Comparison of ENCODE assay signal across 8 mouse cellular contexts in genomic region chr9:69457747-69458625, GRCm38 (mm10). TPM values are rescaled to one million over a fixed set of nuclear protein-coding genes. Genes with fewer than 3 reads are reported as not detected.
DNase-seq lines count a peak whose midpoint lies in the region; ATAC-seq and TF ChIP-seq lines count a peak whose summit lies in the region.

No protein-coding gene starts in this region.

- peak; percentile 34 for DNase-seq in left cerebral cortex, postnatal 4 days
- DNase-seq in left cerebral cortex, adult 18-20 months (ENCODE audit: low spot score in 2 of 2): no peak
- peak; percentile 65 to 75 for DNase-seq in heart, postnatal 36 days
- DNase-seq in naive thymus-derived CD4-positive, alpha-beta T cell, adult 2 months (ENCODE audit: low read depth): peak; percentile 33
- no peak for DNase-seq in left cerebral cortex, adult 2 months (ENCODE audit: extremely low spot score in 1 of 2, low spot score in 2 of 2)
- DNase-seq in forebrain, postnatal 0 days: no peak

- intact Hi-C loops in left cerebral cortex, postnatal 4 days (cut with DNase I): no loop called here
- intact Hi-C loops in heart, postnatal 36 days (cut with DNase I): loop anchor here (2.0 kb wide), 1 partner anchor 15 kb away; no protein-coding TSS in a partner anchor
- intact Hi-C loops in left cerebral cortex, adult 2 months (cut with DNase I): no loop called here

- H3K9ac ChIP-seq in limb, embryonic 12.5 days (replicated peaks): no peak overlapping the region; the same call in 1 of the 2 replicates
- no peak overlapping the region for H3K9ac ChIP-seq in forebrain, postnatal 0 days

- no peak for ATAC-seq in limb, embryonic 12.5 days (ENCODE audit: insufficient number of reproducible peaks, insufficient read depth, low FRiP score, low TSS enrichment, low read depth)
- no peak for ATAC-seq in forebrain, postnatal 0 days

- no peaks in the 10 kb centered on the region; the same call in 1 of the 2 replicates for H3K27me3 ChIP-seq in limb, embryonic 12.5 days
- peaks cover 11% of the 10 kb centered on the region for H3K27me3 ChIP-seq in forebrain, postnatal 0 days (ENCODE audit: insufficient read depth, low read length)

- 39% methylated on average over 14 of the region's 14 CpGs for WGBS in limb, embryonic 12.5 days
- 53% methylated on average over 14 of the region's 14 CpGs for WGBS in forebrain, postnatal 0 days

- H3K4me2 ChIP-seq in limb, embryonic 12.5 days: peak overlapping the region; percentile 24
- H3K4me2 ChIP-seq in forebrain, postnatal 0 days (ENCODE audit: low read depth): no peak overlapping the region

- H3K27ac ChIP-seq in embryonic fibroblast, embryonic 13.5 days (ENCODE audit: insufficient read depth, low read length): peak overlapping the region; percentile 93
- peak overlapping the region; percentile 90 for H3K27ac ChIP-seq in limb, embryonic 12.5 days
- H3K27ac ChIP-seq in left cerebral cortex, adult 2 months: no peak overlapping the region
- no peak overlapping the region for H3K27ac ChIP-seq in forebrain, postnatal 0 days (ENCODE audit: low read depth, low read length)

- no peak overlapping the region for H3K4me3 ChIP-seq in embryonic fibroblast, embryonic 13.5 days (ENCODE audit: insufficient read depth, low read length)
- H3K4me3 ChIP-seq in limb, embryonic 12.5 days (replicated peaks): no peak overlapping the region
- no peak overlapping the region for H3K4me3 ChIP-seq in left cerebral cortex, adult 2 months
- no peak overlapping the region for H3K4me3 ChIP-seq in forebrain, postnatal 0 days (ENCODE audit: low read depth, low read length)

- peak; percentile 23; the same call in 1 of the 2 replicates for TF ChIP-seq POLR2A in embryonic fibroblast, embryonic 13.5 days (IDR thresholded peaks at IDR 0.05; ENCODE audit: low read depth, low read length)

- no peaks in the 10 kb centered on the region; the same call in 1 of the 2 replicates for H3K36me3 ChIP-seq in limb, embryonic 12.5 days
- no peaks in the 10 kb centered on the region for H3K36me3 ChIP-seq in forebrain, postnatal 0 days (ENCODE audit: insufficient read depth)

- H3K4me1 ChIP-seq in embryonic fibroblast, embryonic 13.5 days (ENCODE audit: control insufficient read depth, insufficient read depth, low read length): peaks cover 28% of the 10 kb centered on the region
- H3K4me1 ChIP-seq in limb, embryonic 12.5 days (replicated peaks): peaks cover 69% of the 10 kb centered on the region
- peaks cover 10% of the 10 kb centered on the region; the same call in 1 of the 2 replicates for H3K4me1 ChIP-seq in forebrain, postnatal 0 days (ENCODE audit: insufficient read depth)

- H3K9me3 ChIP-seq in limb, embryonic 12.5 days: no peaks in the 10 kb centered on the region
- no peaks in the 10 kb centered on the region for H3K9me3 ChIP-seq in forebrain, postnatal 0 days (ENCODE audit: low read length)

- TF ChIP-seq CTCF in embryonic fibroblast, embryonic 13.5 days (IDR thresholded peaks at IDR 0.05; ENCODE audit: borderline replicate concordance, insufficient read depth, low read length): no peak
- TF ChIP-seq CTCF in left cerebral cortex, adult 2 months (IDR thresholded peaks at IDR 0.05): no peak
- TF ChIP-seq CTCF in forebrain, postnatal 0 days (IDR thresholded peaks at IDR 0.05; ENCODE audit: low read depth): no peak

RNA-seq across cellular contexts. Expression of gene Anxa2, which starts 4.6 kb away (rescaled TPM):
- total RNA-seq in left cerebral cortex, postnatal 4 days (2021): 10 to 100 TPM; 23.2 to 24.1 TPM
- 10 to 100 TPM; 13.3 to 19.4 TPM for total RNA-seq in left cerebral cortex, adult 18-20 months (2021)
- polyA plus RNA-seq in embryonic fibroblast, embryonic 13.5 days (2011; ENCODE audit: insufficient read length, low read depth, missing spikeins): 1,213 and 1,412 TPM in 2 replicates
- 10 to 100 TPM; 74.2 to 98.2 TPM for total RNA-seq in heart, postnatal 36 days (2021)
- 261 and 301 TPM in 2 replicates for polyA plus RNA-seq in limb, embryonic 12.5 days (2016; fragmentation: Nextera tagmentation; extraction: Ambion mirVana)
- 10 to 100 TPM; 13.4 to 14.8 TPM for total RNA-seq in left cerebral cortex, adult 2 months (2021)
- total RNA-seq in forebrain, postnatal 0 days (2014; rRNA removed): 49.2 and 68.4 TPM in 2 replicates
- polyA plus RNA-seq in forebrain, postnatal 0 days (2015; fragmentation: Nextera tagmentation; extraction: Ambion mirVana): 62.8 and 66.3 TPM in 2 replicates

Comparison
In these comparisons a context has a peak if more than half of its experiments do, and no peak if none do; other contexts are left out.
1. DNase-seq: peak in left cerebral cortex, postnatal 4 days (single experiment), heart, postnatal 36 days (2 of 2) and naive thymus-derived CD4-positive, alpha-beta T cell, adult 2 months (single experiment); none in left cerebral cortex, adult 18-20 months (0 of 2), left cerebral cortex, adult 2 months (0 of 2) and forebrain, postnatal 0 days (single experiment).
2. H3K27ac ChIP-seq: peak in embryonic fibroblast, embryonic 13.5 days (single experiment) and limb, embryonic 12.5 days (single experiment); none in left cerebral cortex, adult 2 months (single experiment) and forebrain, postnatal 0 days (single experiment).